Mouse (Mus musculus) bone marrow, adult 2 months (tissue): Measurements from ENCODE around the gene Sprtn.

Experiments
- CTCF ChIP-seq: fragments of 200-500 bp; IDR thresholded peaks from 2 replicates; pipeline ENCODE4 v1.5.1; 2011; ENCODE audit warnings: low read length, control low read depth; ENCODE audit not compliant: control insufficient read depth, insufficient read depth
- POLR2A ChIP-seq: fragments of 200-500 bp; IDR thresholded peaks from 2 replicates; pipeline ENCODE4 v1.6.1; 2011; ENCODE audit warnings: low read depth, mild to moderate bottlenecking, control low read depth, low read length, borderline replicate concordance; ENCODE audit not compliant: control insufficient read depth

DNA sequence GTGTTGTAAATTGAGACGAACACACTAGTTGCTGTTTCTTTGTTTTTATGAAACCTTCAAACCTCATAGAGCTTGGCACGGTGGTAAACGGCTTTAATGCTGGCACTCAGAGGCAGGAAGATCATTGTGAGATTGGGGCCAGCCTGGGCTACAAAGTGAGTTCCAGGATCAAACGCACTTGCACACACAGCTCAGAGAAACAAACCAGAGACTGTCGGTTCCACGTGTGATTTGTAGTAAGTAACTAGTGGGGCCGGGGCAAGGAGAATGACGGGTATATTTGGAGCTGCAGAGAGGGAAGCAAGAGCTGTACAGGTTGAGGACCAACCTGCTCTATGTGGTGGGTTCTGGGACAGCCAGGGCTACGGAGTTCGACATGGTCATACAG is 52.4 kb downstream of the Sprtn start:
- no peak for TF ChIP-seq CTCF
- TF ChIP-seq POLR2A, result no peak
